Mouse (Mus musculus): ENCODE data around the gene Syne2. TPM values are rescaled to one million over a fixed set of nuclear protein-coding genes. Genes with fewer than 3 reads are reported as not detected.
A peak's percentile ranks its signal among the peaks of the same experiment; 100 is the strongest.
"Not testable (repeated sequence)": the region's sequence is repeated elsewhere in the genome, so short reads cannot be mapped to it uniquely, and the experiment has no call there.

Syne2 gene
- polyA plus RNA-seq, 1 experiment from 2014 or later = 36.6 TPM

DNA sequence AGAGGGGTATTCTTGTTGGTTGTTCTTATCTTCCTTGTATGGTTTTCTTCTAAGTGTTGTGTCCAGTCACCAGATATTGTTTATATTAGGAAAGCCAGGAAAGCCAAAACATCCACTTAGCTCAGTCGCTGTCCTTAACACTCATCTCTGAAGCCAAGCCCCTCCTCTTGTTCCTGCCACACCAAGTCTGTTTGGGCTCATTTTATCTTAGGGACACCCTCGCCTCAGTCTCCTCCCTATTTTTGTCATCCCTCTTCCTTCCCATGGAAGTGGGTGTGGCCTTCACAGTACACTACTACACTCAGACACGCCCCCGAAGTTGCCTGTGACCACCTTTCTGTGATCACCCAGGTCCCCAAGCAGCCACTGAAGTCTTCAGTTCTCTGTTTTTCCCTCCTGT lies 314.7 kb downstream of the Syne2 start:
- ATAC-seq (ENCODE audit: low read depth) = no peak
- 75% methylated on average over 4 of the region's 4 CpGs for WGBS
- Histone ChIP-seq H3K36me3 (ENCODE audit: control insufficient read depth, insufficient read depth, low read length) (no peaks in the 10 kb centered on the region), H3K9me3 (ENCODE audit: control insufficient read depth, low read length) (no peaks in the 10 kb centered on the region), H3K4me2 (ENCODE audit: low read depth, low read length) (no peak overlapping the region), H3K4me1 (ENCODE audit: control insufficient read depth, insufficient read depth, low read length) (no peaks in the 10 kb centered on the region), H3K9ac (ENCODE audit: low read depth, low read length) (no peak overlapping the region), H3K27me3 (replicated peaks; ENCODE audit: control insufficient read depth, insufficient read depth, low read length) (no peaks in the 10 kb centered on the region), H3K4me3 (ENCODE audit: low read depth, low read length) (no peak overlapping the region), H3K27ac (replicated peaks; ENCODE audit: low read depth, low read length) (no peak overlapping the region)
- no peak for DNase-seq (ENCODE audit: low spot score)

DNA sequence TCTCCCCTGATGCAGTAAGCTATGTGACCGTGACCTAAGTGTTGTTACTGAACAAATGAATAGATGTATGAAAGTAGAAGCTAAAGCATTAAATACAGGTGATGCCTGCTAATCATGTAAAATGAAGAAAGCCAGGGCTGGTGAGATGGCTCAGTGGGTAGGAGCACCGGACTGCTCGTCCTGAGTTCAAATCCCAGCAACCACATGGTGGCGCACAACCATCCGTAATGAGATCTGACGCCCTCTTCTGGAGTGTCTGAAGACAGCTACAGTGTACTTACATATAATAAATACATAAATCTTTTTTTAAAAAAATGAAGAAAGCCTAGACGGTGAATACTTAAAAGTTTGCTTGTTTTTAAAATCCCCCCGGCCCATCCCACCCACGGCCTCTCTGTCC lies 315.1 kb downstream of the Syne2 start:
- not testable (repeated sequence) for H3K27me3 ChIP-seq (replicated peaks; ENCODE audit: control insufficient read depth, insufficient read depth, low read length); H3K4me1 ChIP-seq (ENCODE audit: control insufficient read depth, insufficient read depth, low read length); H3K9me3 ChIP-seq (ENCODE audit: control insufficient read depth, low read length); H3K36me3 ChIP-seq (ENCODE audit: control insufficient read depth, insufficient read depth, low read length); DNase-seq (ENCODE audit: low spot score); ATAC-seq (ENCODE audit: low read depth); H3K4me3 ChIP-seq (ENCODE audit: low read depth, low read length); H3K27ac ChIP-seq (replicated peaks; ENCODE audit: low read depth, low read length); H3K9ac ChIP-seq (ENCODE audit: low read depth, low read length); H3K4me2 ChIP-seq (ENCODE audit: low read depth, low read length)
- 82% methylated on average over 9 of the region's 9 CpGs for WGBS

DNA sequence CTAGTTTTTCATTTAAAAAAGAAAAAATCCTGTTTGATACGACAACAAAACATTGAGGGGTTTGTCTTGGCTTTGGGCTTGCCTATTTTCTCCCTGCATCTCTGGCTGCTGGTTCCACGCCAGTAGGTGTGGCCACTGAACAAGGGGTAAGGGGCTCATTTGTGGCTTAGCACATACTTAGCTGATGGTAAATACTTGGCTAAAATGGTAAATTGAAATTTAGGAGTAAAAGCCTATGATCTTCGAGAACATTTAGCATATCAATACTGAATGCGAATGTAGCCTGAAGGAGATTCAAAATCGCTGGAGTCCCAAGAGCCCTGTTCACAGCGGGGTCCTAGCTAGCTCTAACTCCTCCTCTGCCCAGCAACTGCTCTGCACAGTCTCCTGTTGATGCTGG lies 318.8 kb downstream of the Syne2 start:
- ATAC-seq (ENCODE audit: low read depth) = no peak
- Histone ChIP-seq H3K4me3 (ENCODE audit: low read depth, low read length) (no peak overlapping the region), H3K4me2 (ENCODE audit: low read depth, low read length) (0 out of 2 replicates have a peak overlapping the region, but pooled peaks have one; percentile 11)

DNA sequence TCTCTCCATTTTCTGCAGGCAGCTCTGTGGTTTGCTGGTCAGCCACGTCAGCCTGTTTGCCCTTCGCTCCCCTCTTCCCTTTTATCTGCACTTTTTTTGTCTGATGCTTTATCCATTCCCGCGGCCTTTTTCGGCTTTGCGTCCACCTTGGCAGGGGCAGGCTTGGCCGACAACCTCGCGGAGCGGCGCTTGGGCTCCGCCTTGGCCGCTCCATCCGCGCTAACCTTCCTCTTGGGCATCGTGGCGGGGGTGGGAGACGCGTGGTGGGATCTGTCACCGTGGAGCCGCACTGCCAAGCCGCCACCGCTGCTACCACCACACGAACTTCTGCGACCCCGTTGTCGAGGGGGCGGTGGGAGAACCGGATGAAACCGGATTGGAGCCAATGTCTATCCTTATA lies 334.5 kb downstream of the Syne2 start:
- DNase-seq (ENCODE audit: low spot score); H3K36me3 ChIP-seq (ENCODE audit: control insufficient read depth, insufficient read depth, low read length); H3K27ac ChIP-seq (replicated peaks; ENCODE audit: low read depth, low read length); H3K9me3 ChIP-seq (ENCODE audit: control insufficient read depth, low read length); H3K4me1 ChIP-seq (ENCODE audit: control insufficient read depth, insufficient read depth, low read length); ATAC-seq (ENCODE audit: low read depth); H3K27me3 ChIP-seq (replicated peaks; ENCODE audit: control insufficient read depth, insufficient read depth, low read length): not testable (repeated sequence)
- peak overlapping the region; percentile 52; the same call in 1 of the 2 replicates for H3K9ac ChIP-seq (ENCODE audit: low read depth, low read length)
- 16% methylated on average over 30 of the region's 30 CpGs for WGBS
- H3K4me3 ChIP-seq (ENCODE audit: low read depth, low read length) = peak overlapping the region; percentile 35
- H3K4me2 ChIP-seq (ENCODE audit: low read depth, low read length) = peak overlapping the region; percentile 61

More for the DNA sequence above, 318.8 kb downstream of the Syne2 start:
- Histone ChIP-seq H3K27me3 (replicated peaks; ENCODE audit: control insufficient read depth, insufficient read depth, low read length) (no peaks in the 10 kb centered on the region), H3K4me1 (ENCODE audit: control insufficient read depth, insufficient read depth, low read length) (no peaks in the 10 kb centered on the region), H3K9ac (ENCODE audit: low read depth, low read length) (no peak overlapping the region), H3K27ac (replicated peaks; ENCODE audit: low read depth, low read length) (no peak overlapping the region), H3K36me3 (ENCODE audit: control insufficient read depth, insufficient read depth, low read length) (no peaks in the 10 kb centered on the region), H3K9me3 (ENCODE audit: control insufficient read depth, low read length) (no peaks in the 10 kb centered on the region)
- peak; percentile 26 for DNase-seq (ENCODE audit: low spot score)
- 22% methylated on average over 6 of the region's 6 CpGs for WGBS

Small RNAs within 50 kb of the gene (microRNA-seq; reads per million reads assigned to microRNA genes)
- 0.50 reads per million for gene Mir5101 (ENCODE audit: borderline number of aligned reads)

Other genes starting within 250 kb of the Syne2 start
- gene Ppp2r5e, start 221.9 kb upstream of the Syne2 start, polyA plus RNA-seq (2014; fragmentation: Nextera tagmentation; extraction: Ambion mirVana) = 14.8 and 15.3 TPM in 2 replicates
- gene Wdr89, start 148.6 kb upstream of the Syne2 start, polyA plus RNA-seq (2014; fragmentation: Nextera tagmentation; extraction: Ambion mirVana) = 10.2 and 11.1 TPM in 2 replicates
- gene Sgpp1, start 82.4 kb upstream of the Syne2 start, polyA plus RNA-seq (2014; fragmentation: Nextera tagmentation; extraction: Ambion mirVana) = 28.1 and 31.6 TPM in 2 replicates